Mouse (Mus musculus) spleen, adult 2 months (tissue): ENCODE measurements around the gene Slc16a2. TPM values are rescaled to one million over a fixed set of nuclear protein-coding genes. Genes with fewer than 3 reads are reported as not detected.
A peak's percentile ranks its signal among the peaks of the same experiment; 100 is the strongest.

ENCODE experiments used
- DNase-seq, 2 experiments: peaks; one replicate each; pipeline versions ENCODE4 v3.0.0 to v3.0.0-alpha.2; 2012 to 2021; ENCODE audit warnings: low spot score in 2 of 2, low read depth in 1 of 2
- H3K27ac ChIP-seq: fragments of 200-500 bp; 2 replicates; pipeline ENCODE4 v1.5.1; 2012; ENCODE audit warnings: low read length, inconsistent platforms; ENCODE audit not compliant: insufficient read depth
- H3K27me3 ChIP-seq: fragments of 200-500 bp; 2 replicates; pipeline ENCODE4 v1.6.1; 2012; ENCODE audit warnings: mild to moderate bottlenecking, moderate library complexity, low read length, inconsistent platforms; ENCODE audit not compliant: control insufficient read depth, insufficient read depth
- H3K36me3 ChIP-seq: fragments of 200-500 bp; 2 replicates; pipeline ENCODE4 v1.6.1; 2012; ENCODE audit warnings: mild to moderate bottlenecking, low read length, inconsistent platforms; ENCODE audit not compliant: control insufficient read depth, insufficient read depth
- H3K4me1 ChIP-seq: fragments of 200-500 bp; 2 replicates; pipeline ENCODE4 v1.6.1; 2011; ENCODE audit warnings: inconsistent platforms; ENCODE audit not compliant: control insufficient read depth, insufficient read depth, insufficient read length
- H3K4me3 ChIP-seq: fragments of 200-500 bp; 2 replicates; pipeline ENCODE4 v1.5.1; 2011; ENCODE audit warnings: mild to moderate bottlenecking, inconsistent platforms; ENCODE audit not compliant: insufficient read depth, insufficient read length; ENCODE audit errors: extremely low read depth
- CTCF ChIP-seq: fragments of 200-500 bp; IDR thresholded peaks from 2 replicates; pipeline ENCODE4 v1.5.1; 2011; ENCODE audit warnings: mild to moderate bottlenecking, inconsistent platforms; ENCODE audit not compliant: insufficient read depth, insufficient read length, insufficient replicate concordance; ENCODE audit errors: extremely low read depth
- POLR2A ChIP-seq: fragments of 200-500 bp; IDR thresholded peaks from 2 replicates; pipeline ENCODE4 v1.6.1; 2011; ENCODE audit warnings: low read depth, low read length, inconsistent platforms
- WGBS: fragments of 180-500 bp; shearing (Covaris S2); methylation state at CpG from one replicate; pipeline ENCODE4 v1.1.7; 2018; 5-methylcytosine and 5-hydroxymethylcytosine counted together
- polyA plus RNA-seq: library from polyadenylated mRNA; depleted of rRNA; stranded (reverse); fragments of >200 nt; gene quantifications from 2 replicates; pipeline ENCODE4 v1.2.3, GENCODE M21; 2012

The Slc16a2 gene
- polyA plus RNA-seq, 1 experiment: 4.3 TPM

DNA sequence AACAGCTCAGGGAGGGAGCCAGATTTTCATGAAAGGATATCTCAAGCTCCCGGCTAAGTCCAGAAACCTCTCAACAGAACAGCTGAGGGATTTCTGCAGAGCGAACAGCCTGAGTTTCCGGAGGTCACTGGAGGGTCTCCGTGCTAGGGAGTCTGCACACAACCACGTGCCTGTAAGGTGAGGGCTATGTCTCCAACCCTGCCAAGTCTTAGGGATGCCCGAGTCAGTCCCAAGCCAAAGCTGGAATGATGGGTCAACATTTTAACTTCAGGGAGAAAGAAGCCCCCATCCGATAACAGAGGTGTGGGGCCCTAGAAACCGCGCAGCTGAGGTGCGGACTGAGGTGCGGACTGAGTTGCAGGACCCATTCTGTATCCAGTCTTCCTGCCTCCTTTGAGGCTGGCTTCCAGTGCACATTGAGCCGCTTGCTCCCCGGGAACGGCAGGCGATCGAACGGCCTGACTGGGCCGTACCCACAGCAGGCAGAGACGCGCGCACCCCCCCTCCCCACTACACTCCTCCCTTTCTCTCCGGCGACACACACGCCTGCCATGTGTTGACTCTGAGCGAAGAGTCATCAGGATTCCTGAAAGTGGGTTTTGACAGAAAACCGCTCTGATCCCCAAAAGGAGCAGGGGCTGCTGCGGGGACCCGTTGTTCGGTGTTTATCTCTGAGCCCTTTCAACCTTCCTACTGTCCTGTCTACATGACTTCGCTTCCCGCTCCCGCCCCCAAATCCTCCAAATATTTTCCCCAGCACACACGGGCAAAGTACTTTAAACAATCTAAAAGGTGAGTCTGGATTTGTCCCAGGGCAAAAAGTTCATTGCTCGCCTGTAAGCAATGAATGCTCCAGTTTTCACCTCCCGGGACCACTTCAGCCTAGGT lies 1.2 kb downstream of the Slc16a2 start:
- H3K27me3 ChIP-seq: peaks cover 3% of the 10 kb centered on the region; the same call in 1 of the 2 replicates
- 36% methylated on average over 32 of the region's 35 CpGs for WGBS
- no peaks in the 10 kb centered on the region for H3K36me3 ChIP-seq
- no peak for TF ChIP-seq POLR2A
- no peak for TF ChIP-seq CTCF
- H3K27ac ChIP-seq: no peak overlapping the region
- no peak for DNase-seq
- no peaks in the 10 kb centered on the region for H3K4me1 ChIP-seq
- H3K4me3 ChIP-seq: peak overlapping the region; percentile 57

DNA sequence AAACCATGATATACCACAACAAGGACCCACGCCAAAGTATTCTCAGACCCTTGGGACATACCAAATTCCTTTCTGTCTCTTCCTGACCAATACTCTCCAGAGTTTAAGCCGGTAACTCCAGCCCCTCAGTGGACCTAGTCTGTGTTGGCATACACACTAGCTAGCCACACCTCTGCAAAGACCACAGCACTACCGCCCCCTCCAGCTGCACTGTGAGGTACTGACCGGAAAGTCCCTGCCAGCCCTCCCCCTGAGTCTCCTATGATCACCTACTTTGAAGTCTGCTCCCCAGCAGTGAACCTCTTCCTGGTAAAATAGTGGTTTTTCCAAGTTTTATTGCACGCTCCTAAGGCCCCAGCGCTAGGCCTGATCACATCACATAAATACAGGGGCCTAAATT lies 2.5 kb downstream of the Slc16a2 start:
- no peak for DNase-seq
- Histone ChIP-seq H3K27ac (no peak overlapping the region), H3K4me1 (no peaks in the 10 kb centered on the region), H3K27me3 (peaks cover 3% of the 10 kb centered on the region; the same call in 1 of the 2 replicates), H3K36me3 (no peaks in the 10 kb centered on the region), H3K4me3 (no peak overlapping the region)
- no peak for TF ChIP-seq CTCF
- TF ChIP-seq POLR2A: no peak
- 83% methylated on average over 6 of the region's 6 CpGs for WGBS

DNA sequence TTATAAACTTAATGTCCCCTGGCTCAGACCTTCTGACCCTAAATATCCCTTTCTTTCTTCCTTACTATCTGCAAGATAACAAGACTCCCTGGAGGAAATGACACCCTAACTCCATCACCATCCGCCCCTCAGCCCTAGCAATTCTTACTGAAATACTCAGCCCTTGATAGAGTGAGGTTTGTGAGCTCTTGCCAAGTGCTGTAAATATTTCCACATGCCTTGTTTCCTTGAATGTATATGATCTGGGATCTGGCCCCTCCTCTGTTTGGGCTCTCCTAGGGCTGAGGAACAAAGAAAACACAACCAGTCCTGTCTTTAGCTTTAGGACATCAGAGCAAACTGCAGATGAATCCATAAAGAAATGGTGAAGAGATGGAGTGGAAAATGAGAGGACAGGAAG lies 9.1 kb downstream of the Slc16a2 start:
- no peak for TF ChIP-seq CTCF
- TF ChIP-seq POLR2A: no peak
- Histone ChIP-seq H3K4me3 (no peak overlapping the region), H3K27me3 (no peaks in the 10 kb centered on the region), H3K27ac (no peak overlapping the region), H3K36me3 (no peaks in the 10 kb centered on the region), H3K4me1 (no peaks in the 10 kb centered on the region)
- no peak for DNase-seq
- 86% methylated on average over 1 of the region's 1 CpGs for WGBS

DNA sequence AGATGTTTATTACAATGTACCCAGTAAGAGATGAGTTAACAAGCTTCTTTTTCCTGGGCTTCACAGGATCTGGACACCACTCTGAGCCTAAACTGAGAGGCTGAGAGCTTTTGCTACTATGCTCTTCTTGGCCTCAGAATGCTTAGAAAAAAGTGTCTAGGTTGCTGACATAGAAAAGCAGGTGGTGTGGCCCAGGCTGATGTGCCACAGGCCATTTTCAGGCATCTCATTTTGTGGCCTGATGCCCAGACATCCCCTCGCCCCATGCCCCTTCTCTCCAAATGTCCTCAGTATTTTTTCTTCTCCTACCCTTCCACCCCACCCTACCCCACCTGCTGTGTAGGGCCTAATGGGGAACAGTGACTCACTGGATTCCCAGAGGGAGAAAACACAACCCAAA lies 11.3 kb downstream of the Slc16a2 start:
- Histone ChIP-seq H3K27ac (no peak overlapping the region), H3K4me3 (no peak overlapping the region), H3K27me3 (no peaks in the 10 kb centered on the region), H3K4me1 (no peaks in the 10 kb centered on the region), H3K36me3 (no peaks in the 10 kb centered on the region)
- TF ChIP-seq POLR2A: no peak
- TF ChIP-seq CTCF: no peak
- WGBS: 95% methylated on average over 1 of the region's 1 CpGs
- DNase-seq: no peak

DNA sequence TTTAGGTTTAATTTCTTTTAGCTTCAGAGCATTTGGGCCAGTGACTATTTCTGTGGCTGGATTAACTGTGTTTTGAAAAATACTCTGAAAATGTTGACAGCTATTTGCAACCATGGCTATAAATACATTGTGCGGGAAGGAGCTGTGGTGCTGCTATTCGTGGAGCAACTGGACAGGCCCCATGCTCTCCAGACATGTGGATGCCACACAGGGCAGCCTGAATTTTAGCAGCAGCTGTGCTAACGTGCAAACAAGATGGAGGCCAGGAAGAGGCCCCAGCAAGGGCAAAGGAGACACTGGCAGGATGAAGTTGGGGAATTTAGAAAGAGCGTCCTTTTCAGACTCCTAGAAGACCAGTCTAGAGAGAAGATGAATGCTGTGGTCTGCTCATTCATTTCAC lies 15.4 kb downstream of the Slc16a2 start:
- WGBS: 74% methylated on average over 4 of the region's 4 CpGs

DNA sequence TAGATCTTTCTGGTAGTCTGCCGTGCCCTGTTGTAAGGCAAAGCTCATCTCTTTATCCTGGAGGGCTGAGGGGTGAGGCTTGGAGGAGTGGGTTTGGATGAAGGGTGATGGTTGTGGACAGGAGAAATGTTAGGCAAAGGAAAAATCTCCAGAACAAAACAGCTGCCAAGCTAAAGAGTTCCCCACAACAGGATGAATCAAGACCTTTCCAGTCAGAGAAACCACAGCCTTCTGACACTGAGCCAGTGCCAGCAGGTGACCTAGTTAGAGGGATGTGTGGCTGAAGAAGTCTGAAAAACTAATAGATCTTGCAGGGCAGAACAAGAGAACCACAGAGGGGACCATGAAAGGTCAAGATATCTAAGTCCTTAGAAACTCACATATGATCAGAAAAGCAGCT lies 24.8 kb downstream of the Slc16a2 start:
- 80% methylated on average over 1 of the region's 1 CpGs for WGBS
- Histone ChIP-seq H3K4me3 (no peak overlapping the region), H3K36me3 (no peaks in the 10 kb centered on the region), H3K4me1 (no peaks in the 10 kb centered on the region), H3K27me3 (no peaks in the 10 kb centered on the region), H3K27ac (no peak overlapping the region)
- TF ChIP-seq CTCF (no peak), POLR2A (no peak)
- DNase-seq: no peak

More for the DNA sequence above, 15.4 kb downstream of the Slc16a2 start:
- H3K27ac ChIP-seq: no peak overlapping the region
- no peak for TF ChIP-seq POLR2A
- no peak for TF ChIP-seq CTCF
- no peak for DNase-seq
- H3K36me3 ChIP-seq: no peaks in the 10 kb centered on the region
- H3K27me3 ChIP-seq: no peaks in the 10 kb centered on the region
- no peaks in the 10 kb centered on the region for H3K4me1 ChIP-seq
- no peak overlapping the region for H3K4me3 ChIP-seq

DNA sequence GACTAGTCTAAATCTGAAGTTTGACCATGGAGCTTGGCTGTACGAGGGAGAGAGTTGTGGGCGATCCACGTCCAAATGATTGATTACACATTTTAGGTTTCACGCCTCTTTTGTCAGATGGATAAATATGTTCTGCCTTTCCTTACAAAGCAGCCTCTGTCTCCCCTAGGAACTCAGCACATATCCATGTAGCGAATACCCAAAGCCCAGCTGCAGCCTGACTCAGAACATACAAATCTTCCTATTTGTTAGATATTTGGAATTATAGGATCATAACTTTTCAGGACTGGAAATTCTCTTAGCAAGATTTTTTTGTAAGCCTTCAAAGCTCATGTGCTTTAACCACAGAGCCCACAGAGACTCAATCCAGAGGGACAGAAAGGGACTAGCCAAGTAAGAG lies 26.3 kb downstream of the Slc16a2 start:
- 90% methylated on average over 5 of the region's 5 CpGs for WGBS
- no peak for TF ChIP-seq POLR2A
- TF ChIP-seq CTCF: no peak
- Histone ChIP-seq H3K27me3 (no peaks in the 10 kb centered on the region), H3K36me3 (no peaks in the 10 kb centered on the region), H3K4me1 (no peaks in the 10 kb centered on the region), H3K27ac (no peak overlapping the region), H3K4me3 (no peak overlapping the region)
- no peak for DNase-seq
